Mouse (Mus musculus) forebrain, embryonic 10.5 days (tissue): ENCODE data around the gene Pnlip. TPM values are rescaled to one million over a fixed set of nuclear protein-coding genes. Genes with fewer than 3 reads are reported as not detected.

Source experiments
- polyA plus RNA-seq: library from polyadenylated mRNA; unstranded; fragments of >200 nt; fragmentation: Nextera tagmentation; extraction: Ambion mirVana; gene quantifications from 2 replicates; pipeline ENCODE4 v1.2.1, GENCODE M21; 2016

The Pnlip gene
- polyA plus RNA-seq, 1 experiment from 2014 or later = not detected

Other genes with a start within 250 kb of the Pnlip start
- gene Gfra1, start 196.6 kb upstream of the Pnlip start, polyA plus RNA-seq = 5.2 and 6.3 TPM in 2 replicates
- not detected in 2 replicates for gene Ccdc172, start 140.5 kb upstream of the Pnlip start, polyA plus RNA-seq
- not detected in 2 replicates for gene Pnliprp1, start 76.4 kb downstream of the Pnlip start, polyA plus RNA-seq
- 0.12 and 0.24 TPM in 2 replicates for gene Pnliprp2, start 107.2 kb downstream of the Pnlip start, polyA plus RNA-seq
- not detected in 2 replicates for gene 1700019N19Rik, start 142.0 kb downstream of the Pnlip start, polyA plus RNA-seq